Mouse (Mus musculus) myocyte (in vitro differentiated cells): ENCODE measurements at regions not wholly inside any gene's neighbourhood (a gene's known extent, or its start where the extent isn't known, plus 50 kb on each side); places are given as distances from the start of the nearest gene placed in this dataset.

Experiments
- CEBPB ChIP-seq: IDR thresholded peaks from 2 replicates; pipeline ENCODE4 v1.6.1; 2011; ENCODE audit warnings: mild to moderate bottlenecking, moderate library complexity; ENCODE audit not compliant: poor library complexity, insufficient read depth, severe bottlenecking
- E2F4 ChIP-seq: IDR thresholded peaks from one replicate; pipeline ENCODE4 v1.6.1; 2011; ENCODE audit warnings: mild to moderate bottlenecking, control low read depth, moderate library complexity; ENCODE audit not compliant: insufficient read depth
- POLR2A ChIP-seq: IDR thresholded peaks from one replicate; pipeline ENCODE4 v1.6.1; 2011; ENCODE audit warnings: low read depth, mild to moderate bottlenecking, control low read depth, moderate library complexity; ENCODE audit not compliant: insufficient read length
- POLR2AphosphoS2 ChIP-seq: IDR thresholded peaks from one replicate; pipeline ENCODE4 v1.6.1; 2011; ENCODE audit warnings: low read depth, control low read depth; ENCODE audit not compliant: insufficient read length
- TCF12 ChIP-seq: IDR thresholded peaks from one replicate; pipeline ENCODE4 v1.6.1; 2011; ENCODE audit warnings: mild to moderate bottlenecking, control low read depth; ENCODE audit not compliant: poor library complexity, insufficient read depth, severe bottlenecking
- USF1 ChIP-seq: IDR thresholded peaks from one replicate; pipeline ENCODE4 v1.6.1; 2011; ENCODE audit warnings: low read depth, mild to moderate bottlenecking, control low read depth, moderate library complexity

GRCm38 (mm10) chr2:77341575-77342332, 61.4 kb upstream of the Sestd1 start:
- TF ChIP-seq USF1 = no peak
- no peak for TF ChIP-seq CEBPB
- TF ChIP-seq E2F4 = no peak
- TF ChIP-seq POLR2A = no peak
- TF ChIP-seq TCF12 = no peak
- TF ChIP-seq POLR2AphosphoS2 = no peak
